Mouse (Mus musculus) liver, embryonic 15.5 days (tissue): Measurements from ENCODE around the gene Gm4216. TPM values are rescaled to one million over a fixed set of nuclear protein-coding genes. Genes with fewer than 3 reads are reported as not detected.
"Not testable (repeated sequence)": the region's sequence is repeated elsewhere in the genome, so short reads cannot be mapped to it uniquely, and the experiment has no call there.

Source experiments
- ATAC-seq: fragments of 200-750 bp; cut with Nextera tagmentation; 2 replicates; pipeline ENCODE4 v1.8.0; 2017; ENCODE audit warnings: moderate number of reproducible peaks, mild to moderate bottlenecking, moderate library complexity; ENCODE audit not compliant: insufficient read depth
- H3K27ac ChIP-seq: fragments of 300-500 bp; sonication (generic); replicated peaks from 2 replicates; pipeline ENCODE4 v1.5.1; 2015; ENCODE audit warnings: mild to moderate bottlenecking, inconsistent platforms
- H3K27me3 ChIP-seq: fragments of 300-500 bp; sonication (generic); 2 replicates; pipeline ENCODE4 v1.6.1; 2015; ENCODE audit warnings: mild to moderate bottlenecking, inconsistent platforms
- H3K36me3 ChIP-seq: fragments of 300-500 bp; sonication (generic); replicated peaks from 2 replicates; pipeline ENCODE4 v1.6.1; 2015; ENCODE audit warnings: moderate library complexity, mild to moderate bottlenecking, inconsistent platforms
- H3K4me1 ChIP-seq: fragments of 300-500 bp; sonication (generic); replicated peaks from 2 replicates; pipeline ENCODE4 v1.6.1; 2015; ENCODE audit warnings: inconsistent platforms
- H3K4me2 ChIP-seq: fragments of 300-500 bp; sonication (generic); 2 replicates; pipeline ENCODE4 v1.6.1; 2015; ENCODE audit warnings: moderate library complexity, mild to moderate bottlenecking, inconsistent platforms
- H3K4me3 ChIP-seq: fragments of 300-500 bp; sonication (generic); replicated peaks from 2 replicates; pipeline ENCODE4 v1.5.1; 2015; ENCODE audit warnings: mild to moderate bottlenecking, inconsistent platforms
- H3K9ac ChIP-seq: fragments of 300-500 bp; sonication (generic); 2 replicates; pipeline ENCODE4 v1.6.1; 2015; ENCODE audit warnings: moderate library complexity, mild to moderate bottlenecking, inconsistent platforms
- H3K9me3 ChIP-seq: fragments of 300-500 bp; sonication (generic); replicated peaks from 2 replicates; pipeline ENCODE4 v1.6.1; 2016; ENCODE audit warnings: inconsistent platforms
- WGBS: fragments of 180-500 bp; shearing (Covaris S2); methylation state at CpG from one replicate; pipeline ENCODE4 v1.1.7; 2015; ENCODE audit warnings: mixed read lengths; ENCODE audit not compliant: insufficient replicate concordance; 5-methylcytosine and 5-hydroxymethylcytosine counted together
- polyA plus RNA-seq: library from polyadenylated mRNA; unstranded; fragments of >200 nt; fragmentation: Nextera tagmentation; extraction: Ambion mirVana; gene quantifications from 2 replicates; pipeline ENCODE4 v1.2.1, GENCODE M21; 2015

The Gm4216 gene
- not detected in 2 replicates for polyA plus RNA-seq

DNA sequence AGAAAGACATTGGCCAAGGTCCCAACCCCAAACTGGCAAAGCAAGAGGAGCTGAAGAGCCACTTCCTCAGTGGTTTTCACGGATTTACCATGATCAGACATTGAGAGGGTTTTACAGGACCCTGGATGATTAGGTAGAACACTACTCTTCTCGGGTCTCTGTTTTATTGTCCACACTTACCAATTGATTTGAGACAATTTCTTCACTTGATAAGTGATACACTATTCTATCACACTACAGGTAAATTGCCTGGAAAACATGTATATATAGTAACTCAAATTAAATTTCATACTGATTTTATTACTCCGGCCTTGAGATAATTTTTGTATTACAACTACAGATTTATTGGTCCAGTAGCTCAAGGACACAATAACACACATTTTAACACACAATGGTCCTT lies at the start of gene Gm4216:
Gene Gm4216 (minus strand): TSS at position 101 of the 400 bp plus-strand sequence.
- H3K9me3 ChIP-seq, H3K36me3 ChIP-seq, H3K4me1 ChIP-seq, H3K27ac ChIP-seq, ATAC-seq, H3K4me3 ChIP-seq, H3K9ac ChIP-seq, H3K4me2 ChIP-seq, H3K27me3 ChIP-seq: not testable (repeated sequence)
- no CpG with 5 or more reads among the region's 3 CpGs for WGBS

DNA sequence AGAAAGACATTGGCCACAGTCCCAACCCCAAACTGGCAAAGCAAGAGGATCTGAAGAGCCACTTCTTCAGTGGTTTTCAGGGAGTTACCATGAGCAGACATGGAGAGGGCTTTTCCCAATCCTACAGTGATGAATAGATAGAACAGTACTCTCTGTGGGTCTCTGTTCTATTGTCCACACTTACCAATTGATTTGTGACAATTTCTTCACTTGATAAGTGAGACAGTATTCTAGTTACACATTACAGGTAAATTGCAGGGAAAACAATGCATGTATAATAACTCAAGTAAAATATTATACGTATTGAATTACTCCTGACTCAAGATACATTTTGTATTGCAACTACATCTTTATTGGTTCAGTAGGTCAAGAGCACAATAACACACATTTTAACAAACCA lies 47.6 kb upstream of the Gm4216 start, which contains the start of gene Gm8720:
Gene Gm8720 (minus strand): TSS at position 101 of the 400 bp plus-strand sequence.
- ATAC-seq, H3K9me3 ChIP-seq, H3K27me3 ChIP-seq, H3K36me3 ChIP-seq, H3K9ac ChIP-seq, H3K4me1 ChIP-seq, H3K27ac ChIP-seq, H3K4me2 ChIP-seq, H3K4me3 ChIP-seq: not testable (repeated sequence)
- WGBS = no CpG with 5 or more reads among the region's 1 CpGs

DNA sequence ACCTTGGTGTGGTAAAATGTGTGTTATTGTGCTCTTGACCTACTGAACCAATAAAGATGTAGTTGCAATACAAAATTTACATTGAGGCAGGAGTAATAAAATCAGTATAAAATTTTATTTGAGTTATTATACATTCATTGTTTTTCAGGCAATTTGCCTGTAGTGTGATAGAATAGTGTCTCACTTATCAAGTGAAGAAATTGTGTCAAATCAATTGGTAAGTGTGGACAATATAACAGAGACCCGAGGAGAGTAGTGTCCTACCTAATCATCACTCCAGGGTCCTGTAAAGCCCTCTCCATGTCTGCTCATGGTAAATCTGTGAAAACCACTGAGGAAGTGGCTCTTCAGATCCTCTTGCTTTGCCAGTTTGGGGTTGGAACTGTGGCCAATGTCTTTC lies 35.5 kb upstream of the Gm4216 start, which contains the start of gene Vmn1r163:
Gene Vmn1r163 (plus strand): TSS at position 301 of the 400 bp plus-strand sequence.
- not testable (repeated sequence) for ATAC-seq, H3K4me1 ChIP-seq, H3K27me3 ChIP-seq, H3K4me2 ChIP-seq, H3K9me3 ChIP-seq, H3K9ac ChIP-seq, H3K4me3 ChIP-seq, H3K36me3 ChIP-seq, H3K27ac ChIP-seq
- WGBS = no CpG with 5 or more reads among the region's 1 CpGs

DNA sequence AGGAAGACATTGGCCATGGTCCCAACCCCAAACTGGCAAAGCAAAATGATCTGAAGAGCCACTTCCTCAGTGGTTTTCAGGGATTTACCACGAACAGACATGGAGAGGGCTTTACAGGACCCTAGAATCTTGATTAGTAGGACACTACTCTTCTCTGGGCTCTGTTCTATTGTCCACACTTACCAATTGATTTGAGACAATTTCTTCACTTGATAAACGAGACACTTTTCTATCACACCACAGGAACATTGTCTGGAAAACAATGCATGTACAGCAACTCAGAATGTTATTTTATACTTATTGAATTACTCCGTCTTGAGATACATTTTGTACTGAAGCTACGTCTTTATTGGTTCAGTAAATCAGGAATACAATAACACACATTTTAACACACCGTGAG lies 35.1 kb downstream of the Gm4216 start, which contains the start of gene Gm4214:
Gene Gm4214 (minus strand): TSS at position 101 of the 400 bp plus-strand sequence.
- not testable (repeated sequence) for H3K4me1 ChIP-seq, H3K9ac ChIP-seq, H3K9me3 ChIP-seq, H3K27ac ChIP-seq, H3K4me2 ChIP-seq, H3K4me3 ChIP-seq, ATAC-seq, H3K36me3 ChIP-seq, H3K27me3 ChIP-seq
- WGBS = no CpG with 5 or more reads among the region's 5 CpGs

Other genes starting within 250 kb of the Gm4216 start
- not detected in 2 replicates for gene Vmn1r158, start 229.1 kb downstream of the Gm4216 start, polyA plus RNA-seq
- gene Vmn1r159, start 176.3 kb downstream of the Gm4216 start, polyA plus RNA-seq = not detected in 2 replicates
- not detected in 2 replicates for gene Vmn1r160, start 148.7 kb downstream of the Gm4216 start, polyA plus RNA-seq
- not detected in 2 replicates for gene Gm4214, start 35.2 kb downstream of the Gm4216 start, polyA plus RNA-seq
- not detected in 2 replicates for gene Vmn1r163, start 35.6 kb upstream of the Gm4216 start, polyA plus RNA-seq
- gene Gm8720, start 47.5 kb upstream of the Gm4216 start, polyA plus RNA-seq = not detected in 2 replicates
- not detected in 2 replicates for gene Gm10662, start 124.6 kb upstream of the Gm4216 start, polyA plus RNA-seq
- gene Vmn1r165, start 197.4 kb upstream of the Gm4216 start, polyA plus RNA-seq = not detected in 2 replicates
- not detected in 2 replicates for gene Vmn1r166, start 231.8 kb upstream of the Gm4216 start, polyA plus RNA-seq